Mouse (Mus musculus) heart, embryonic 13.5 days (tissue): Measurements from ENCODE around the gene Aadacl3. TPM values are rescaled to one million over a fixed set of nuclear protein-coding genes. Genes with fewer than 3 reads are reported as not detected.

Source experiments
- ATAC-seq: fragments of 200-750 bp; cut with Nextera tagmentation; 2 replicates; pipeline ENCODE4 v1.8.0; 2017; ENCODE audit warnings: moderate TSS enrichment; ENCODE audit not compliant: insufficient number of reproducible peaks, low FRiP score, low TSS enrichment; ENCODE audit errors: extremely low read depth
- H3K27ac ChIP-seq: fragments of 300-500 bp; sonication (generic); replicated peaks from 2 replicates; pipeline ENCODE4 v1.5.1; 2015; ENCODE audit warnings: moderate library complexity, mild to moderate bottlenecking, inconsistent platforms
- H3K27me3 ChIP-seq: fragments of 300-500 bp; sonication (generic); replicated peaks from 2 replicates; pipeline ENCODE4 v1.6.1; 2015; ENCODE audit warnings: mild to moderate bottlenecking, inconsistent platforms
- H3K36me3 ChIP-seq: fragments of 300-500 bp; sonication (generic); 2 replicates; pipeline ENCODE4 v1.6.1; 2015; ENCODE audit warnings: mild to moderate bottlenecking, inconsistent platforms
- H3K4me1 ChIP-seq: fragments of 300-500 bp; sonication (generic); 2 replicates; pipeline ENCODE4 v1.6.1; 2015; ENCODE audit warnings: inconsistent platforms
- H3K4me2 ChIP-seq: fragments of 300-500 bp; sonication (generic); 2 replicates; pipeline ENCODE4 v1.6.1; 2015; ENCODE audit warnings: inconsistent platforms, mild to moderate bottlenecking, moderate library complexity
- H3K4me3 ChIP-seq: fragments of 300-500 bp; sonication (generic); 2 replicates; pipeline ENCODE4 v1.5.1; 2015; ENCODE audit warnings: moderate library complexity, mild to moderate bottlenecking, inconsistent platforms
- H3K9ac ChIP-seq: fragments of 300-500 bp; sonication (generic); 2 replicates; pipeline ENCODE4 v1.6.1; 2015; ENCODE audit warnings: inconsistent platforms, mild to moderate bottlenecking, moderate library complexity
- H3K9me3 ChIP-seq: fragments of 300-500 bp; sonication (generic); 2 replicates; pipeline ENCODE4 v1.6.1; 2016; ENCODE audit warnings: inconsistent platforms
- WGBS: fragments of 180-500 bp; shearing (Covaris S2); methylation state at CpG from one replicate; pipeline ENCODE4 v1.1.7; 2015; ENCODE audit warnings: mixed read lengths; 5-methylcytosine and 5-hydroxymethylcytosine counted together
- polyA plus RNA-seq: library from polyadenylated mRNA; unstranded; fragments of >200 nt; fragmentation: Nextera tagmentation; extraction: Ambion mirVana; gene quantifications from 2 replicates; pipeline ENCODE4 v1.2.1, GENCODE M21; 2015

Aadacl3 gene
- polyA plus RNA-seq, 1 experiment from 2014 or later = not detected

- Histone ChIP-seq H3K27ac (no peak overlapping the region), H3K9me3 (peaks cover 3% of the 10 kb centered on the region; the same call in 1 of the 2 replicates), H3K4me1 (no peaks in the 10 kb centered on the region), H3K27me3 (no peaks in the 10 kb centered on the region), H3K36me3 (no peaks in the 10 kb centered on the region), H3K4me2 (no peak overlapping the region), H3K4me3 (no peak overlapping the region), H3K9ac (no peak overlapping the region)
- no peak for ATAC-seq
- WGBS = 18% methylated on average over 3 of the region's 3 CpGs
Observed at GRCm38 (mm10) chr4:144428868-144429267, 34.7 kb downstream of the Aadacl3 start.

- WGBS = 68% methylated on average over 5 of the region's 5 CpGs
- Histone ChIP-seq H3K4me1 (no peaks in the 10 kb centered on the region), H3K27me3 (no peaks in the 10 kb centered on the region), H3K36me3 (no peaks in the 10 kb centered on the region), H3K9ac (no peak overlapping the region), H3K27ac (no peak overlapping the region), H3K9me3 (no peaks in the 10 kb centered on the region), H3K4me3 (no peak overlapping the region), H3K4me2 (no peak overlapping the region)
- ATAC-seq = no peak
Observed at GRCm38 (mm10) chr4:144424590-144424989, 39.0 kb downstream of the Aadacl3 start.

GRCm38 (mm10) chr4:144420644-144421043 lies 42.9 kb downstream of the Aadacl3 start:
- Histone ChIP-seq H3K27me3 (no peaks in the 10 kb centered on the region), H3K27ac (no peak overlapping the region), H3K4me3 (no peak overlapping the region), H3K9ac (no peak overlapping the region), H3K4me1 (no peaks in the 10 kb centered on the region), H3K4me2 (no peak overlapping the region), H3K36me3 (no peaks in the 10 kb centered on the region), H3K9me3 (no peaks in the 10 kb centered on the region)
- ATAC-seq = no peak

- Histone ChIP-seq H3K27ac (no peak within 1 kb of the TSS), H3K9me3 (no peaks in the 10 kb centered on the region), H3K36me3 (no peaks in the 10 kb centered on the region), H3K27me3 (no peaks in the 10 kb centered on the region), H3K4me1 (peaks cover 11% of the 10 kb centered on the region; the same call in 1 of the 2 replicates), H3K9ac (no peak within 1 kb of the TSS), H3K4me2 (no peak within 1 kb of the TSS), H3K4me3 (no peak within 1 kb of the TSS)
- 67% methylated on average over 9 of the region's 9 CpGs for WGBS
- ATAC-seq = no peak
Observed at GRCm38 (mm10) chr4:144408290-144408689, 55.3 kb downstream of the Aadacl3 start, which contains the start of gene Pramef12. Gene Pramef12 (minus strand): TSS chr4:144408464.

- no peak for ATAC-seq
- Histone ChIP-seq H3K4me1 (peaks cover 16% of the 10 kb centered on the region; the same call in 1 of the 2 replicates), H3K27ac (no peak overlapping the region), H3K9ac (no peak overlapping the region), H3K4me2 (no peak overlapping the region), H3K36me3 (no peaks in the 10 kb centered on the region), H3K27me3 (no peaks in the 10 kb centered on the region), H3K9me3 (no peaks in the 10 kb centered on the region), H3K4me3 (no peak overlapping the region)
- WGBS = 59% methylated on average over 3 of the region's 3 CpGs
Observed at GRCm38 (mm10) chr4:144406261-144406660, 57.3 kb downstream of the Aadacl3 start.

- Histone ChIP-seq H3K27ac (peak overlapping the region; percentile 70), H3K36me3 (no peaks in the 10 kb centered on the region), H3K4me1 (peaks cover 16% of the 10 kb centered on the region; the same call in 1 of the 2 replicates), H3K4me3 (peak overlapping the region; percentile 52), H3K9me3 (no peaks in the 10 kb centered on the region), H3K27me3 (no peaks in the 10 kb centered on the region), H3K9ac (peak overlapping the region; percentile 76), H3K4me2 (peak overlapping the region; percentile 71)
- peak; percentile 45; the same call in 1 of the 2 replicates for ATAC-seq
- 4% methylated on average over 17 of the region's 17 CpGs for WGBS
Observed at GRCm38 (mm10) chr4:144404456-144405086, 59.0 kb downstream of the Aadacl3 start.

Other genes with a start within 250 kb of the Aadacl3 start
- gene Pramel5, start 183.3 kb downstream of the Aadacl3 start, polyA plus RNA-seq = not detected in 2 replicates
- not detected in 2 replicates for gene Gm13128, start 133.5 kb downstream of the Aadacl3 start, polyA plus RNA-seq
- not detected in 2 replicates for gene Gm13119, start 105.8 kb downstream of the Aadacl3 start, polyA plus RNA-seq
- not detected in 2 replicates for gene Pramef20, start 85.8 kb downstream of the Aadacl3 start, polyA plus RNA-seq
- gene Pramef12, start 55.3 kb downstream of the Aadacl3 start, polyA plus RNA-seq = 0.18 and 0.28 TPM in 2 replicates
- not detected in 2 replicates for gene 1700012P22Rik, start 25.0 kb downstream of the Aadacl3 start, polyA plus RNA-seq
- gene Gm9944, start 10.4 kb downstream of the Aadacl3 start, polyA plus RNA-seq = not detected in 2 replicates
- not detected in 2 replicates for gene 9430007A20Rik, start 56.1 kb upstream of the Aadacl3 start, polyA plus RNA-seq
- not detected in 2 replicates for gene Gm13124, start 101.4 kb upstream of the Aadacl3 start, polyA plus RNA-seq
- not detected in 2 replicates for gene Aadacl4, start 150.0 kb upstream of the Aadacl3 start, polyA plus RNA-seq
- not detected in 2 replicates for gene Gm436, start 222.6 kb upstream of the Aadacl3 start, polyA plus RNA-seq